Comparison of ENCODE assay signal across 25 mouse cellular contexts in genomic region chr7:101547651-101548050, GRCm38 (mm10). TPM values are rescaled to one million over a fixed set of nuclear protein-coding genes. Genes with fewer than 3 reads are reported as not detected.
DNase-seq lines count a peak whose midpoint lies in the region; ATAC-seq and TF ChIP-seq lines count a peak whose summit lies in the region.
"Had no signal": no experiment of that assay in that cellular context is flagged by ENCODE, and none has a peak within 500 bp of the region (broad histone marks: within the 10 kb centered on the region; RNA-seq: fewer than 3 reads in every experiment).

No protein-coding gene starts in this region.

- no peaks in the 10 kb centered on the region for H3K4me1 ChIP-seq in liver, adult 2 months (ENCODE audit: control insufficient read depth, insufficient read depth, low read length)
- H3K4me1 ChIP-seq: forebrain, embryonic 12.5 days; hindbrain, embryonic 10.5 days had no signal

- ATAC-seq in monocyte, adult 5-6 weeks (replicated peaks; ENCODE audit: insufficient number of reproducible peaks, low FRiP score, low TSS enrichment, poor library complexity, severe bottlenecking) = peak; percentile 58
- ATAC-seq: lung, postnatal 0 days had no signal

- DNase-seq in liver, adult 2 months (ENCODE audit: extremely low read depth, low read depth, low spot score) = no peak
- DNase-seq in liver = no peak
- peak; percentile 78 for DNase-seq in T-cell, adult 2 months (ENCODE audit: low spot score)
- no peak for DNase-seq in ovary, postnatal 14 days (ENCODE audit: low spot score)
- DNase-seq in left cerebral cortex, adult 8-10 months (ENCODE audit: low spot score in 2 of 2) = no peak
- DNase-seq in embryo, embryonic 10.5 days (ENCODE audit: low spot score) = no peak
- DNase-seq: cerebellum, adult 2 months; cerebellum, postnatal 36 days; gastrocnemius, postnatal 10 days; kidney, postnatal 4 days; midbrain, embryonic 14.5 days; thymus, postnatal 25 days had no signal

- H3K79me2 ChIP-seq in liver, adult 2 months (ENCODE audit: control insufficient read depth, insufficient read depth, low read length) = no peaks in the 10 kb centered on the region

- no peak overlapping the region for H3K9ac ChIP-seq in liver, adult 2 months (ENCODE audit: low read depth, low read length)
- H3K9ac ChIP-seq: forebrain, embryonic 12.5 days had no signal

- 84% methylated on average over 3 of the region's 3 CpGs for WGBS in liver, adult 2 months

- no peak for TF ChIP-seq POLR2A in liver, adult 2 months (IDR thresholded peaks at IDR 0.05; ENCODE audit: extremely low read depth, insufficient read depth, low read length)

- no peaks in the 10 kb centered on the region for H3K36me3 ChIP-seq in liver, adult 2 months (ENCODE audit: control insufficient read depth, insufficient read depth, low read length)
- H3K36me3 ChIP-seq: forebrain, embryonic 12.5 days; hindbrain, embryonic 10.5 days had no signal

- no peak for TF ChIP-seq CTCF in liver, adult 2 months (IDR thresholded peaks at IDR 0.05; ENCODE audit: low read depth, low read length)

- H3K27me3 ChIP-seq in liver, adult 2 months (ENCODE audit: control insufficient read depth, insufficient read depth, low read length) = no peaks in the 10 kb centered on the region

- H3K27ac ChIP-seq in liver, adult 2 months (replicated peaks; ENCODE audit: insufficient read depth, low read depth, low read length) = no peak overlapping the region
- H3K27ac ChIP-seq: forebrain, embryonic 12.5 days; hindbrain, embryonic 10.5 days had no signal

- H3K4me3 ChIP-seq in liver, adult 2 months (ENCODE audit: insufficient read depth, low read depth, low read length) = 0 out of 2 replicates have a peak overlapping the region, but pooled peaks have one; percentile 7
- H3K4me3 ChIP-seq: forebrain, embryonic 12.5 days; hindbrain, embryonic 10.5 days; megakaryocyte, embryonic 14.5 days had no signal

RNA-seq across cellular contexts. Expression of gene Art2b, which starts 37.7 kb away (rescaled TPM):
- 0.94 and 1.2 TPM in 2 replicates for total RNA-seq in liver, adult 2 months (2014; rRNA removed)
- polyA plus RNA-seq in liver, adult 2 months (2012; rRNA removed) = 0.56 and 0.75 TPM in 2 replicates
- total RNA-seq in monocyte, adult 5-6 weeks (2017) = 1.6 to 4.2 TPM in 2 of 3 replicates, not detected in the other
- total RNA-seq in left cerebral cortex, adult 8-10 months (2022) = not detected
- total RNA-seq: CH12.LX; gastrocnemius, postnatal 10 days; heart, adult 8-10 months; layer of hippocampus, postnatal 10 days; left cerebral cortex, postnatal 25 days; MEL had no signal
- polyA plus RNA-seq: cerebellum, adult 2 months; forebrain, embryonic 12.5 days; frontal cortex, adult 2 months; hindbrain, embryonic 10.5 days; kidney, embryonic 14.5 days; limb, embryonic 14.5 days; lung, postnatal 0 days; midbrain, embryonic 14.5 days had no signal
